Mouse (Mus musculus) lung, postnatal 0 days (tissue): ENCODE data around the gene Gm49392.

ENCODE experiments used
- CTCF ChIP-seq: IDR thresholded peaks from 2 replicates; pipeline ENCODE4 v1.5.1; 2016; ENCODE audit warnings: antibody characterized with exemption, mild to moderate bottlenecking
- EP300 ChIP-seq: IDR thresholded peaks from 2 replicates; pipeline ENCODE4 v1.6.1; 2016; ENCODE audit warnings: antibody characterized with exemption, mild to moderate bottlenecking, control low read depth

GRCm38 (mm10) chr13:60842703-60843102 is 54.0 kb downstream of the Gm49392 start:
- TF ChIP-seq CTCF (no peak), EP300 (no peak)
